Mouse (Mus musculus) heart, postnatal 25 days (tissue): ENCODE results near the gene BC049715. TPM values are rescaled to one million over a fixed set of nuclear protein-coding genes. Genes with fewer than 3 reads are reported as not detected.

ENCODE experiments used
- DNase-seq: peaks from one replicate; pipeline ENCODE4 v3.0.0; 2022; ENCODE audit warnings: low spot score
- intact Hi-C: fragments of 180-260 bp; cut with DNase I; formaldehyde crosslinking; loops from one replicate; pipeline ENCODE4 v1.15.1; 2025
- total RNA-seq, 2 experiments: library from RNA; stranded (reverse); gene quantifications; 2 replicates each; pipeline ENCODE4 v1.2.3; 2021

BC049715 gene
- total RNA-seq, 2 experiments from 2014 or later: 0.62 to 2.0 TPM

GRCm38 (mm10) chr6:136845706-136846480 lies 18.5 kb downstream of the BC049715 start:
- intact Hi-C loops: no loop called here
- DNase-seq: no peak

DNA sequence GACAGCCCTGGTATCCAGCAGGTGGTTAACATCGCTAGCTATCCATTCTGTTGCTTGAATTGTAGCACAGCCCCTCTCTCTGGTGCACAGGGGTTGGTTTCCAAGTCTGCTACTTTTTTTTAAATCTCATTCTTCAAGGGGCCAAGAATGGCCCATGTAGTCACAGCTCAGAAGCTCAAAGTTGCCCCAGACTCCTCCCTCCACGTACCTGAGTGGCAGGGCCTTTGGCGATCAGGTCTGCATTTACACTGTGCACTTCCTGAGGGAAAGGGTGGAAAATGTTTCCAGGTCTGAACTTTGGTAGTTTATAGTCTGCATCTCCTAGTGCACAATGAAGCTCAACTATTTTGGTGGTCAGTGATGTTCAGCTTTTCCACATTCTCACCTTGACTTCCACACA lies 19.8 kb downstream of the BC049715 start:
- intact Hi-C loops: no loop called here
- DNase-seq: no peak

DNA sequence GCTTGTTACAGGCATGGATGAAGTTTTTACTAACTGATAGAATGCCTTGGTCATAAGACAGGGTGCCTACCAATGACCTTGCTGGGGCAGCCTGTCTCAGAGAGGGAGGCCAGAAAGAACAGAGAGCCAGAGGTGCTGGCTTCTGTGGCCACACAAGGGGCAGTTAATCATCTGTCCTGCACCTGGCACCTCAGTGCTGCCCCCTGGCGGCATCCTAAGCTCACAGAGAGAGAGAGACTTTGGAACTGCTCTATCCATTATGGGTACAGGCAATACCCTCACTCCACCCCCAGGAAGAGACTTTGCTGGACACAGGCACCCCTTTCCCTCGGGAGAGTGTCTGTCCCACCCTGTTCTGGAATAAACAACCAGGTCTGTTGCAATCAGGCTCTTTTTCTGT lies 20.4 kb downstream of the BC049715 start:
- peak; percentile 20 for DNase-seq
- intact Hi-C loops: no loop called here

- intact Hi-C loops: no loop called here
- no peak for DNase-seq
Observed at GRCm38 (mm10) chr6:136848399-136848798, 21.0 kb downstream of the BC049715 start.

DNA sequence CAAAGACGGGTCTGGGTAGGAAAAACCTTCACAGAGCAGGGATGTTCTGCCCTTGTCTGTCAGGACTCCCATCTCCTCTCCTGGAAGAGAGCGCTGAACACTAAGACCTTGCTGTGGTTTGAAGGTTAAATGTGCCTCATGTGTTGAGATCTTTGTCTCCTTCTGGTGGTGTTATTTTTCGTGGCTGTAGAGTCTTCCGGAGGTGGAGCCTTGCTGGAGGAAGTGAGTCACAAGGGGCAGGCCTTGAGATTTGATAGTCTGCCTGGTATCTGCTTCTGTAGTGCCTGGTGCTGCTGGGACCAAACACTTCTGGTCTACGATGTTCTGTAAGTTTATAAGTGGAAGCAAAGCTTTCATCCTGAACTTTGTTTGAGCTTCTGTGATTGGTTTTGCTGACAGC lies 21.5 kb downstream of the BC049715 start:
- intact Hi-C loops: no loop called here
- no peak for DNase-seq

GRCm38 (mm10) chr6:136850267-136850666 lies 22.8 kb downstream of the BC049715 start:
- no peak for DNase-seq
- intact Hi-C loops: no loop called here

DNA sequence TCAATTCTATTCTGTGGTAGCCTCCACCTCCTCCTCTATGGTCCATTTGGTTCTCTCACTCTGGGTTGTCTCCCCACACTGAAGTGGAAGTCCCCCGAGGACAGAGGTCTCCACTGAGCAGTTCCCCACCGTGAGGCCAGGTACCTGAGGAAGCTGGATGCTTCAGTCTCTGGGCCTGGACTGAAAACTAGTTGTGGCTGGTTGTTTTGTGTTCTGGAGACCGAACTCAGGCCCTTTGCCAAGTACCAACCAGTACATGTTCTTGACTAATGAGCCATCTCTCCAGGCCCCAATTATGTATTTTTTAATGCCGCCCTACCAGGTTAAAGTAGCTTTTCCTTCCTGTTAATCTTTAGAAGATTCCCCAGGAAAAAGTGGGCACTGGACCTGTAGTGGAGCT lies 24.9 kb downstream of the BC049715 start:
- intact Hi-C loops: no loop called here
- no peak for DNase-seq

DNA sequence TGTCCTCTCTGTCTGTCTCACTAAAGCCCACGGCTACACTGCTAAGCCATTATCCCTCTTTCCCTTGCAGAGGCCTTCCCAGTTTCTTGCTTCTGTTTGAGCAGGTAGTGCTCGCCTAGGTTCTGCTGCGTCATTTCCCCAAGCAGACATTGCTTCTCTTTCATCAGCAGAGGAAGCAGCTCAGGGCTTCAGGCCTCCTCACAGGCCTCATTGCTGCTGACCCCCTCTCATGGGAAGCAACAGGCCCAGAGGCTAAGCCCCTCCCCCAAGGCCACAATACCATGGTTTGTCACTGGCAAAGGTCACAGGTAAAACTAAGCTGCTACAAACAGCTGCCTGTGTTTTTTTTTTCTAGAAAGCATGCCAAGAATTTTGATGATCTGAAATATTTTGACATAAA lies 25.3 kb downstream of the BC049715 start:
- no peak for DNase-seq
- intact Hi-C loops: no loop called here

GRCm38 (mm10) chr6:136854361-136854781 lies 26.9 kb downstream of the BC049715 start:
- no peak for DNase-seq
- intact Hi-C loops: no loop called here

DNA sequence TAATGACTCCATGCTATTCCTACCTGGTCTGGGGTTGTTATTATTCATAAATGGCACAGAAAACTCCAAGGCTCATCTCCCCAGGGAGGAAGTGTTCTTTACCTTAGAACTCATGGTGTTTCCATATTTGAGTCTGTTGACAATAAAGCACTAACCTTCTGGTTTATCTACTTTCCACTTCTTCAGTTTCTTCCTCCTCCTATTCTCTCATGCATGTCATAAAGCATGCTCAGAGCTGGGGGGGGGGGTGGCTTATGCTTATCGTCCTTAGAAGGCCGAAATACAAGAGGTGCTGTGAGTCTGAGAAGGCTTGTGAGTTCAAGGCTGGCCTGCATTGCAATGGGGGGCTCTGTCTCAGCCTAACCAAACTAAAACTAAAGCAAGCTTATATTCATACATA lies 27.8 kb downstream of the BC049715 start:
- no peak for DNase-seq
- intact Hi-C loops: no loop called here

DNA sequence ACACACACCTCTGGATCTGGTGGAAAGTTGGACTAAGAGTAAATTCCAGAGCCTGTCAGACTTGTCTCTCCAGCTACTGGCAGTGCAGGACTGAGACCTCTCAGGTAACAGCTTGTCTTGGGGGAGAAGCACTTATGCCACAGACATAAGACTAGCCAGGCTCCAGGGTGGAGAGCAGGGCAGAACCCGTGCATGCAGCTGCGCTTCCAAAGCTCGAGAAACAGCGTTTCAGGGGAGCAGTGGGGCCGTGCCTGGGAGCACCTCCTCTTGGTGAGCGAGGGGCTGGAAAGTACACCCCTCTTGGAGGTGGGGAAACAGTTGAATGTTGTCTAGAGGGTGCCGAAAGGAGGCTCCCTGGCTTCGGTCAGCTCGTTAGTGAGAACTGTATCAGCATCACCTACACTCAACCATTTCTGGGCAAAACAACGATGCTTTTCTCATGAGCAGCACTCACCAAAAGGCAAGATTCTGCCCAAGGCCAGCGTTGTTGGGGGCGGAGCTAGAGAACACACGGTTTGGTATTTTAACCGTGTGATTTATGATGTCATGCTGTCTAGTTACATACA lies 28.7 kb downstream of the BC049715 start:
- DNase-seq: no peak
- intact Hi-C loops: no loop called here

- intact Hi-C loops: no loop called here
- peak; percentile 12 for DNase-seq
Observed at GRCm38 (mm10) chr6:136857186-136857872, 29.9 kb downstream of the BC049715 start, which contains the start of gene Art4. Gene Art4, minus strand, starts transcription at chr6:136857733.

GRCm38 (mm10) chr6:136857873-136858260 lies 30.4 kb downstream of the BC049715 start:
- DNase-seq: peak; percentile 40
- intact Hi-C loops: no loop called here

DNA sequence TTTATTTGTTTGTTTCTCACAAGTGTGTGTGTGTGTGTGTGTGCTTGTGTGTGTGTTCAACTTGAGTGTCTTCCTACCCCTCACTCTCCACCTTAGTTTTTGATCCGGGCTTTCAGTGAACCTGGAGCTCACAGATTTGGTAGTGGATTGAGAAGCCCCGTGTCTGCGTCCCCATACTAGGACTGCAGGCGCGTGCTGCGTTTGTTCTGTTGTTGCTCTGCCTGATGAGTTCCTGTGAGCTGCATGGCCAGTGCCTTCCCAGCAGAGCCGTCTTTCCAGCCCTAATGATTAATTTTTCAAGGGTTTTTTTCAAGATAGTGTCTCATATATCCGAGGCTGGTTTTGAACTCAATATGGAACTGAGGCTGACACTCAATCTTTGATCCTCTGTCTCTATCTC lies 31.0 kb downstream of the BC049715 start:
- DNase-seq: no peak
- intact Hi-C loops: no loop called here

DNA sequence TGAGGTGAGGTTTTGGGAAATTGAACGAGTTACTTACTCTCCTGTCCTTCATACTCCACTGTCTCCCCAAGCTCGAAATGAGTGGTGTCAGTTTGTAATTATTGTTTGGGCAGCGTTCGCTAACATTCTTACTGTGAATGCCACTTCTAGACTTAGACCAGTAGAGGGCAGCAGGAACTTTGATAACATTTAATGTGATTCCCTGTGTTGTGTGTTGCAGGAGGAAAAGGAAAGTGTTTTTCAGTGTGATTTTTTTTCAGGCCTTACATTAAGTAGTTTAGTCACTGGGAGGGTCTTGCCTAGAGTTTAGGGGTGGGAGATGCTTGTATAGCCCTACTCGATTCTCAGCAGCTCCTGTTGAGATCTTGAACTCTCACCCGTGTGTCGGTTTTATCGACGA lies 33.6 kb downstream of the BC049715 start:
- intact Hi-C loops: loop anchor here (1.0 to 5.0 kb wide), 3 partner anchors 59 to 121 kb away; no protein-coding TSS in a partner anchor
- DNase-seq: no peak

- no peak for DNase-seq
- intact Hi-C loops: no loop called here
Observed at GRCm38 (mm10) chr6:136865360-136865759, 37.9 kb downstream of the BC049715 start.

GRCm38 (mm10) chr6:136866150-136866549 lies 38.7 kb downstream of the BC049715 start:
- DNase-seq: no peak
- intact Hi-C loops: no loop called here

DNA sequence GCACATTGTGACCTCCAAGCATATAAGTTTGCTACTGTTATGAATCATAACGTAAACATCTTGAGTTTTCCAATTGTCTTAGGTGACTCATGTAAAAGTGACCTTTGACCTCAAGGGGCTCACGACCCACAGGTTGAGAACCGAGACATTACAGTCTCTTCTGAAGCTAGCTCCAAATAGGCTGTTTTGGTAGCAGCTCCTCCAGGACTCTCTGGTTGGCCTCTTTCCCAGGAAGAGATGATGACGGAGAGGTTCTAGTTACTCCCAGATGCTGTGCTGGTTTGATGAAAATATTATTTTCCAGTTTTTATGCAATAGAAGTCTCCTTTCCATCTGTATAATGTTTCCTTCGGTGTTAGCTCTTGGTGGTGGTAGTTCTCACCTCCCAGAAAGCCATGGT lies 41.5 kb downstream of the BC049715 start:
- DNase-seq: no peak
- intact Hi-C loops: no loop called here

DNA sequence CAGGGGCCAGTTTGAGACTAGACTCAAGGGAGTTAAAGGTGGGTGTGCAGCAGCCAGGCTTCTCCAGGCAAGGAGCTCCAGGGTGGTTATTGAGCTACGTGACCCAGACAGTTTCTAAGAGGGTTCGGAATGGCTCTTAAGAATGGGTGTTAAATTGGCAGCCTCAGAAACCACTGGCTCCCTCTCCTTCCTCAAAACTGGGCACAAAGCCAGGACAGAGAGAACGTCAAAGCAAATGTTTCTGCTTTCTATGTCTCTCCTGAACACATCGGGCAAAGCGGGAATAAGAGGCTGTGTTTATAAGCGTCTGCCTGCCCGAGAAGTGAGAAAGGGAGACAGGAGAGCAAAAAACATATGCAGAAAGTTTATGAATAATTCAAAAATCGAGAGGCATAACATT lies 47.2 kb downstream of the BC049715 start:
- DNase-seq: no peak
- intact Hi-C loops: no loop called here

GRCm38 (mm10) chr6:136875670-136876069 lies 48.2 kb downstream of the BC049715 start, which contains the start of gene Mgp:
Gene Mgp, minus strand, starts transcription at chr6:136875823.
- intact Hi-C loops: no loop called here
- peak; percentile 69 for DNase-seq

DNA sequence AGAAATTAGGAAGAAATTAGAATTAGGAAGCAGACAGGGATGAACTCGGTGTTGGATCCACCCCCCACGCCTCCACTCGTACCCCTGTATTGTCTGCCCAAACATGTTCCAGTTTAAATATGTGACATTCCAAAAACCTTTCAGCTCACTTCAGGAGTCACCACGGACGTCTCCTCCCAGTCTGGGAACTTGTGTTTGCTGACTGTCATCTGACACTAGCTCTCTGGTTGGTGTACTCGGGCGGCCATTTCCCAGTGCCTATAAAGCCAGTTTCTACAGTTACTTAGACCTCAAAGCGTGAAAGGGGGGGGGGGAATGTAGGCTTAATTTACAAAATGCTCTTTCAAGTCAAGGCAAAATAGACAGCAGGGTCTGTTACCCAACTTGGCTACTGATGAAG lies 54.3 kb downstream of the BC049715 start:
- intact Hi-C loops: no loop called here
- no peak for DNase-seq
